Mouse (Mus musculus) naive thymus-derived CD4-positive, alpha-beta T cell, adult 2 months (primary cell): ENCODE measurements around the gene Hpcal1.

Experiments
- DNase-seq: peaks from one replicate; pipeline ENCODE4 v3.0.0-alpha.2; 2011; ENCODE audit warnings: low read depth

Gene Hpcal1

GRCm38 (mm10) chr12:17712571-17712970 is 21.9 kb downstream of the Hpcal1 start:
- DNase-seq = no peak

GRCm38 (mm10) chr12:17715720-17716478 is 25.2 kb downstream of the Hpcal1 start:
- DNase-seq = peak; percentile 69

- DNase-seq = no peak
Measured at GRCm38 (mm10) chr12:17717257-17717656, 26.6 kb downstream of the Hpcal1 start.

- DNase-seq = no peak
Measured at GRCm38 (mm10) chr12:17718146-17718545, 27.5 kb downstream of the Hpcal1 start.

- no peak for DNase-seq
Measured at GRCm38 (mm10) chr12:17721058-17721457, 30.4 kb downstream of the Hpcal1 start.

- DNase-seq = no peak
Measured at GRCm38 (mm10) chr12:17722452-17723181, 32.0 kb downstream of the Hpcal1 start.

DNA sequence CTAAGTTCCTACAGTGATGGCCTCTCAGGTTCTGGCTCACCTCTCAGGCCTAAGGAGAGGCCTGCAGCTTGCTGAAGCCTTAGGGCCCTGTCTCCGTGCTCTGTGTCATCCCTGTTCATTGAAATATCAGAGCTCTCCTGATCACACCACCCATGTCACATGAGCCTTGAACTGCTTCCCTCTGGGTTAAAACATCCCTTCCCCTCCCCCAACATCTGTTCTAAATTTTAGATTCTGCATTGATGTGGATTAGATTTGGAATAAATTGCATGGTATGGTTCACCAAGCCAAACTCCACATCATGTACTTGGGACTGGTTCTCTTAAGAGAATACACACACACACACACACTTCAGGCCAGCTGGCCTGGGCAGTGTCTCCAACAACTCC is 32.5 kb downstream of the Hpcal1 start:
- DNase-seq = no peak

GRCm38 (mm10) chr12:17723999-17724398 is 33.3 kb downstream of the Hpcal1 start:
- DNase-seq = no peak

DNA sequence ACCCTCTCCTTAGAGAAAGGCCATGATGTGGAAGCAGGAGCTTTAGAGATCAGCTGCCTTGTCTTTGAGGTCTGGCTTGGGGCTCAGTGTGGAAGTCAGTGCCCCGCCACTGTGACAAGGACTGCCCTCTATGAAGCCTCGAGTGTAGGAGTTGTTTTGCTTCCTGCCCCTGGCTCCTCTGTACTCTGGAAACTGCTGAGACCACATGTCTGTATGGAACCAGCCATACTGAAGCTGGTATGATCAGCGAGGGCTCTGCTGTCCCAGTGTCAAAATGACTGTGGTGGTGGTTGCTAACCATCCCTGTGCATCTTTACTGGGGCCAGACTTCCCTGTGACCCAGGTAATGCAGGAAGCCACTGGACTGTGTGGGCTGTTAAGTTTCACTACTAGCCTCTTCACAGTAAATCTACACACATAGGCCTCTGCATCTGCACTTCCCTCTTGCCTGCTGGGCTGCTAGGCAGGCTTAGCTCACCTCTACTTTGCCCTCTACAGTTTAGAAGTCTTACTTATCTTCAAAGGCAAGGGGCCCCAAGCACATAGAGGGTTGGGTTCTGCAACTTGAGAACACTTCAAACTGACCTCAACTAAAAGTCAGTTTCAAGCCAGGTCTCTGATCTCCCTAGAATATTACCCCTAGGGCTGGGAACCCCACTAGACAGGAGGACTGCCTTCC is 33.9 kb downstream of the Hpcal1 start:
- DNase-seq = peak; percentile 80

- DNase-seq = no peak
Measured at GRCm38 (mm10) chr12:17725592-17725991, 34.9 kb downstream of the Hpcal1 start.

DNA sequence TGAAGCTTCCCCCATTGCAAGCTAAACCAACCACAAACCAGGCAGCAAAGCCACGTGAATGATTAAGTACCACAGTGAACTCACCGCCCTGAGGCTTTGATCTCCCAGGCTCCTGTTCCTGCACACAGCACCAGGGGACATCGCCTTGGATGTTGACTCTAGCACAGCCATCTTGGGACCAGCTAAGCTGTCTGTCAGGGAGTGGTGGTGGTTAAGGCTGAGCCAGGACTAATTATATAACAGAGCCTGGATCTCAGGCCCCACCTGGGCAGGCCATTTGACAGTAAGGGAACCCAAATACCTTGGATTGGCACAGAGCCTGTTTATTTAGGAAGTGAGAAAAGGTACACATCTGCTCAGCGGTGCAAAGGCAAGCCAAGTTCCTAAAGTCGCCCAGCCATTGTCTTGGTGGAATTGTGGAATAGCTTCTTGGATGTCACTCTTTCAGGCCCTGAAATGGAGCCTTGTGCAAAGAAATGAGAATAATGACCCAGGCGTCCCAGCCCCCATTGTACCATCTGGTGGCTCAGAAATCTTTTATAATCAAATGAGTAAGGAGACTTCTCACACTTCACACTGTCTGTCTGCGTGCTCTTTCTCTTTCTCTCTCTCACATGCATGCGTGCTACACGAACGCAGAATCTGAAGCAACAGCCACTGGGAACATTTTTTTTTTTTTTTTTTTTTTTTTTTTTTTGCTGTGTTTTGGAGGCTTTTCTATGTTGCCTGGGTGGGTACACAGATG is 36.1 kb downstream of the Hpcal1 start:
- DNase-seq = peak; percentile 74

GRCm38 (mm10) chr12:17727676-17728339 is 37.2 kb downstream of the Hpcal1 start:
- DNase-seq = peak; percentile 43

DNA sequence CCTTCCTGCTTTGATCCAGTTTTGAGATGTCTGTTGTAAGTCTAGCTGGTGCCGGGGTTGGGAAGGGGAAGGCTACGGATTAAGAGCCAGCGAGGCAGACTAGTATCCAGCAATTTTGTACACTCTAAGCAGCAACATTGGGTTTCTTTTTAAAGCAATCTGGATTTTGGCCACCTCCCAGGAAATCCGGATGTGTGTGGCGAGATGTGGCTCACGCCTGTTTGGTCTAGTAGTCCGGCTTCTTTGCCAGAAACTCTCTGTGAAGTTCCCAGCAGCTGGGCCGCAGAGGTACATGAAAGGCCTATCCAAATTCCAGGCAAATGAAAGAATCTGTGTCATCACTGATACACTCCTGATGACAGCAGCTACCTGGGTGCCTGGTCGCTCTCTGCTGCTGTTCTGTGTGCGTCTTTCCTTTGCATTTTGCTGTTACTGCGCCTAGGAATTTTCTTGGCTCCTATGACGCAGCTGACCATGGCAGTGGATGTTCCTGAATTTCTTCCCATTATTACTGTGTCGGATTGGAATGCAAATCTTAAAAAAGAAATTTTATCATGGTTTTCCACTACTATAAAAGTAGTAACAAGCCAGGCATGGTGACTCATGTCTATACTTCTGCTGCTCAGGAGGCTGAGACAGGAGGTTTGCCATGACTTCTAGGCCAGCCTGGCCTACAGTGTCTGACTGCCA is 38.7 kb downstream of the Hpcal1 start:
- no peak for DNase-seq

DNA sequence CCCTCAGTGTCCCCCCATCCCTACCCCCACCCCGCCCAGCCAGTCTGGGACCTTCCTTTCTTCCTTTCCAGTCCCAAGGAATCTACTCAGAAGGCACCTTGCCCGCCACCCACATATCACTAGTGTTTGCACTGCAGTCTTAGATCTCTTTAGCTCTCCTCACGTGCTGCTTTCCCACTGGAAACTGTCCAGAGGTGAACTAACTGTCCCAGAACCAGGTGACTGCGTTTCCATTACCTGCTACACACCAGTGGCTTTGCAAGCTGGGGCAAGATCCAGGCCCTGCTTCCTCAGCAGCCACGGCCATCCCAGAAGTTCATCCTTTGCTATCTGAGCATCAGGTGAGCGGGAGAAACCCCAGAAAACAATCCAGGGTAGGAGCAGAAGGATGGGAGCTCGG is 41.4 kb downstream of the Hpcal1 start:
- DNase-seq = no peak

GRCm38 (mm10) chr12:17732546-17732945 is 41.9 kb downstream of the Hpcal1 start:
- no peak for DNase-seq

- DNase-seq = no peak
Measured at GRCm38 (mm10) chr12:17733114-17733904, 42.7 kb downstream of the Hpcal1 start.

GRCm38 (mm10) chr12:17736396-17736795 is 45.7 kb downstream of the Hpcal1 start:
- DNase-seq = no peak

DNA sequence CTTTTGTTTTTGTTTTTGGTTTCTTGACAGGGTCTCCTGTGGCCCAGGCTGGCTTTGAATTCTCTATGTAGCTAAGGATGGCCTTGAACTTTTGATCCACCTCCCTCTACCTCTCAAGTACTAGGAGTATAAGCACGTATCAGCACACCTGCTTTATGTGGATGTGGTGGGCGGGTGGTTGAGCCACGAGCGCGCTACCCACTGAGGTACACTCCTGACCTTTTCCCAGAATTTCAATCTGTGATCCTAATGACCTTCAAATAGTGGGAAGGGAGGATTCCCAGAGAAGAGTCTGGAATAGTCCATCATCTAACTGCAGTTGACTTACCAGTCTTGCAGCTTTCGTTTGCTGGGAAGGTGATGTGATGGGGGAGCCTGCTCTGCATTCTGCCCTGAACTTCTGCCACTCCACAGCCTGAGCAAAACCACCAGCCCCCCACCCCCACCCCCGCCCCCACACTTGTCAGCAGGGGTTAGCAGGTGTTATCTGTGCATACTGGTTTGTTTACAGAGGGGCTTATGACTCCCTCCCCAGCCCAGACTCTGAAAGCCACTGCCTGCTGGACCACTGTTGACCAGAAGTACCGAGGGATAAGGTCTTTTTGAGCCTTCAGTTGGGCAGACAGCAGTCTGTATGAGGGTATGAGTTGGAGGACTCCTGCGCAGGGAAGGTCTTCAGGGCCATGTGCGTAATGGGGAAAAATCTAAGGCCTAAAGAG is 46.4 kb downstream of the Hpcal1 start:
- DNase-seq = no peak

- no peak for DNase-seq
Measured at GRCm38 (mm10) chr12:17737808-17738207, 47.2 kb downstream of the Hpcal1 start.

DNA sequence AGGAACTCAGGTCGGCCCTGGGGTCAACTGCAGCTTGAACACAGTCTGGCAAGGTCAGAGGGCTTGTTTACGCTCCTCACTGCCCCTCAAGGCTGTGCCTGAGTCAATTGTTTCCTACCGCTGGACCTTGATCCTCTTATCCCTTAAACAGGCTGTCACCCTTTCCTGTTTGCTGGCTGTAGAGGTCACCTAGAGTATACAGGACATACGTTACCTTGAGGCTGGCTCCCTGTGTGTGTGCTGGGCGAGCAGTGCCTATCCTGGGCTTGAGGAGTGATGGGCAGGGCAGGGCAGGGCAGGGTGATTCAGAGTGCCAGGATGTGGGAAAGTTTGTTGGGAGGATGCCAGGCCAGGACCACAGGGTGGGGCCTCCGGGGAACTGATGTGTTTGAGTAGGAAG is 47.8 kb downstream of the Hpcal1 start:
- DNase-seq = no peak
